Mouse (Mus musculus): ENCODE data around the gene Inava.

Gene Inava

DNA sequence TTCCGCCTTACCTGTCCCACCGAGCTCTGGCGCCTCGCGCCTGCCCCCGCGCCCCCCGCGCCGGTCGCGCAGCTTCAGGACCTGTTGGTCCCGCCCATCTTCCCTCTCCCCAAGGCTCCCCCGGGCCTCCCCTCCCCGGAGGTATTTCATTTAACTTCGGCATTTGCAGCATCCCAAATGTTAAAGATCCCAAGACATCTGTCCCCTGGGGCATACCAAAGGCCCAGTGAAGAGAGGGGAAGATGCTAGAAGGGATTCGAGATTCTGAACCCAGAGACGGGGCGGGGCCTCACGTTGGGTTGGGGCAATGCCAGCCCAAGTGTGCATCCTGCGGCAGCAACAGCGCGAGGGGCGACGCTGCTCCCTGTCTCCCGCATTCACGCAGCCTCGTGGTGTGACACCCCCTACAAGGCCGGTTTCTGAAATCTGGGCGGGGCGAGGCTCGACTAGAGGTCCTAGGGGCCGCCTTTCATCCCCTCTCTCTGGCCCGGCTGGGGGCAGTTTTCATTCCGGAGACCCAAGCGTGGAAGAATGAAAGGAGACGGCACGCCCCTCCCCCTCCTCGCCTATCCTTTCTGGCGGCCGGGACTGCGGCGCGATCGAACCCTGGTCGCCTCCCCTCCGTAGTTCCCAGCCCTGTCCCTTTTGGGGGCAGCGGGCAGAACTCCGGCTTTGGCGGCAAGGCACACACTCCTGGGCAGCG is at the start of gene Inava:
Gene Inava, minus strand, starts transcription at position 373 of the 703 bp plus-strand sequence.
- DNase-seq (ENCODE audit: low spot score in 2 of 2): no peak

DNA sequence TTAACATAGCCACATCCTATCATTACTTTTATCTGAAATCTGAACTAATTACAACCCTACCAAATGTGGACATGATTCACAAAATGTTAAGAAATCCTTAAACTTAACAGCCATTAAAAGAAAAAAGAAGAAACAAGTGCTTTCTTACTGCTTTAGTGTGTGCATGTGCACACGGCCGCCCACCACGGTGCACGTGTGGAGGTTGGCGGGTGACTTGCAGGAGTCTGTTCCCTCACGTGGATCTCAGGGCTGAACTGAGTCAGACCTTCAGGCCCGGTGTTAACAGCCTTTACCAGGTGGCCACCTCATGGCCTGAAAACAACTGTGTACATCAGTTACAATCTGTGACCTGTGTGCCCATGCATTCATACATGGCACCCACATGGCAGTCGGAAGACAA is 43.3 kb upstream of the Inava start:
- DNase-seq (ENCODE audit: low spot score in 2 of 2): no peak

DNA sequence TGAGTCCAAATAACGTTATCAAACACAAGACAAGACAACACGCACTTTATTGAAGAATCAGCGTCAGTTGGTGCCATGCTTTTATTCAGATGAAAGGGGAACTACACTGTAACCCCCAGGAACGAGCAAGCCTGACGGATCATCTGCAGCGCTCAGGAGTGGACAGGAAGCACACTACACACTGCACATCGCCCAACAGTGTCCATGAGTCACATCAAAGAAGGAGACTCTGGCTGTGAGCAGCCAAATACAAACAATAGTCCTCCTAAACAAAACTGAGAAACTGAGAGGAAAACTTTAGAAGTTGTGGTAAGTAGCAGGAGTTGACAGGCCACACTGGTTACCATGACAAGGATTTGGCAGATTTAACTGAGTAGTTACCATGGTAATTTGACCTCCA is 34.2 kb upstream of the Inava start:
- no peak for DNase-seq (ENCODE audit: low spot score in 2 of 2)

DNA sequence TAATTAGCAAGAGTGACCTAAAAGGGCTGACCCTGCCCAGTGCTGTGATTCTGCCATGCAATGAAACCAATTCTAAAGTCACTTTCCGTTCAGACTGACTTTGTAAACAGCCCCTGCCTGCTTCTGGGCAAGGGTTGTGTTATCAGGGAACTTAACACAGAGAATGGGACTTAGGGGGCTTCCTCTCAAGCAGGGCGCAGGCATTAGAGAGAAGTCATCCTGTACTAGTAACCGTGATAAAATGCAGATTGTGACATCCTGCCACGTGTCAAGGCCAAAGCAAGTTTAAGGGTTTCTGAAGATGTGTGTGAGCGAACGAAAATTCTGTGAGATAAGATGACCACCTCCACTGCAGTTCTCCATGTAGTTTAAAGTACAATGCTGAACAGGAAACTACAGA is 32.1 kb upstream of the Inava start:
- no peak for DNase-seq (ENCODE audit: low spot score in 2 of 2)

DNA sequence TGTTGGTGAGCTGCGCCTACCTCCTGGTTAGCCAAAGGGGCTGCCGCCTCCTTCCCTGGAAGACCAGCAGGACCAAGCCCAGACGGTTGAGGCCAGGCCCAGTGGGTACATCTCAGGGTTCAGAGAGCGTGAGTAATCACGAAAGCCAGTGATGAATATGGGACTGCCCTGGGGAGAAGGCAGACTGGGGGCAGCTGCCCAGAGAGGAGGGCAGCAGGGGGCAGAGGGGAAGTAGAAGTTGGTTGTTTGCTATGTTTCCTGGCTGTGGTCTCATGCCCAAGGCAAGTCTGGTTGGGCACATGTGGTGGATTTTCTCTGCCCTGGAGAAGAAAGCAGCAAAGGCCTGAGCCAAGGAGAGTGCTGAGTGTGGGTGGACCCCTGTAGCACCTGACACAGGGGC is 29.3 kb upstream of the Inava start:
- DNase-seq (ENCODE audit: low spot score in 2 of 2): no peak

DNA sequence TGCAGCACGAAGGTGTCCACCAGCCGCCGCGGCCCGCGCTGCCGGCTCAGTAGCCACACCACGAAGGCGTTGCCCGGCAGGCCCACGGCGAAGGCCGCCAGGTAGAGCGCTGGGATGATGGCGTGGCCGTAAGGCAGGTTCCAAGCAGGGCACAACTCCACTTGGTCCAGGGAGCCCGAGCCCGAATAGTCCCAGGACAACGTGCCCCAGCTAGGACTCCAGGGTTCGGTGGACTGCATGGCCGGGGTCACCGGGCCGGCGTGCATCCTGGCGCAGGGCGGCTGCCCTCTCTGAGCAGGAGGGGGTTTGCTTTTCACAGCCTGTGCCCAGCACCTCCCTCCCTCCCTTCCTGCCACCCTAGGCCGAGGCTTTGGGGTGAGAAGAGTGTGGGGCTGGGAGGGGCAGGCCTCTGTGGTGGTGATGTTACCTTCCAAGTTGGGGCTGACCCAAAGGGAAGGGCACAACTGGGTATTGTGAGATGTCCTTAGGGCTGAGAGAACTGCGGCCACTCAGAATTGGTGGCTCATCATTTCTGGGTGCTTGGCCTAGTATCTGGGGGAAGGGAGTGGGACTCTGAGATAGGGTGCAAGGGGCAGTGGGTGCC is 26.7 kb upstream of the Inava start, which contains the start of gene Gpr25:
Gene Gpr25, minus strand, starts transcription at position 239 of the 604 bp plus-strand sequence.
- DNase-seq (ENCODE audit: low spot score in 2 of 2): peak; percentile 21 to 38

DNA sequence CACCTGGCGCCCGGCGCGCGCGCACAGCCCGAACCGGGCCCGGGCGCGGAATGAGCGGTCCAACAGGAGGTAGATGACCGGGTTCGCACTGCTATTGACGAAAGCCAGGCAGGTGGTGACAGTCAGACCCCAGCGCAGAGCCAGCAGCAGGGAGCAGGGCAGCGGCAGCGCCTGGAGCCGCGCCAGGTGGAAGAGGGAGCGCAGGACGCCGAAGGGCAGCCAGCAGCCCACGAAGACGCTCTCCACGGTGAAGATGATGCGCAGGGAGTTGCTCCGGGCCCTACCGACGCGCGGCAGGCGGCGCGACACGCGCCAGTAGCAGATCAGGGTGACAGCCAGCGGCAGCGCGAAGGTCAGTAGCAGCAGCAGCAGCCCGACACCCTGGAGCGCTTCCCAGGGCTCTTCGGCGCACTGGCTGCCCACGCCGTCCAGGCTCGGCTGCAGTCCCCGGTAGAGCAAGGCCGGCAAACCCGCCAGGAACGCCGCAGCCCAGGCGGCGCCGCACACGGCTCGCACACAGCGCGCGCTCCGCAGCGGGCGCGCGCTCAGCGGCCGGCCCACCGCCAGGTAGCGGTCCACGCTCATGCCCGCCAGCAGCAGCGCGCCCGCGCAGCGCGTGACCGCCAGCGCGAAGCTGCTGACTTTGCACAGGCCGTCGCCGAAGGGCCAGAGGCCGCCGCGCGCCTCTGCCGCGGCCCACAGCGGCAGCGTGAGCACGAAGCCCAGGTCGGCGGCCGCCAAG is 26.0 kb upstream of the Inava start:
- peak; percentile 7 to 15 for DNase-seq (ENCODE audit: low spot score in 2 of 2)

DNA sequence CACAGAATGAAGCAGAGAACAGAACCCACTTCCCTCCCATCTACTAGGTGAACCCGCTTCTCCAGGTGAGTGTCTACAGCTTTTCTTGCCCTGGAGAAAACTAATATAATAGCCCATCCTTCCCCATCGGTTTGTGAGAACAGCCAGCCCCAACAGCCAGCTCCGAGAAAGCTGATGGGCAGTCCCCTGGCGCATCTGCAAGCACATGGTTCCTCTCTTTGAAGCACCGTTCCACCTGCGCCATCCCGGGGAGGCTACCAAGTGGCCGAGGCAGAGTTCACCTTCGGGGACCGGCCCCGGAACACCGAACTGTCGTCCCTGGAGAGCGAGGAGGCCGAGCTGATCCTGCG is 25.5 kb upstream of the Inava start:
- DNase-seq (ENCODE audit: low spot score in 2 of 2): no peak

DNA sequence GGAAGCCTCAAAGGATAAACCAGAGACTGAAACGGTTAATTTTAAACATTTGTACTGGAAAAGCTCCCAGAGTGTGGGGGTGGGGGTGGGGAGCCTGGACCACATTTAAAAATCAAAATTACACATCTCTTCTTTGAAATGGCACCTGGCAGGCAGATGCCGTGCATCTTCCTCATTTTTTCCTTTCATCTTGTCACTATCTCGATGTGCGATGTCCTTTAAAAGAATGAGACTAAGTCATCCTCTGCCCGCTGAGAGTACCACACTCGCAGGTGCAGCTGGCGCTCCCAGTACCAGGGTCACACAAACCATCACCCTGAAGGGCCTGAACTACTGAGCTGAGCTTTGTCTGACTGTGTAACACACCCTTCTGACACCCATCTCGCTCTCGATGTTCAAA is 24.4 kb upstream of the Inava start:
- no peak for DNase-seq (ENCODE audit: low spot score in 2 of 2)

DNA sequence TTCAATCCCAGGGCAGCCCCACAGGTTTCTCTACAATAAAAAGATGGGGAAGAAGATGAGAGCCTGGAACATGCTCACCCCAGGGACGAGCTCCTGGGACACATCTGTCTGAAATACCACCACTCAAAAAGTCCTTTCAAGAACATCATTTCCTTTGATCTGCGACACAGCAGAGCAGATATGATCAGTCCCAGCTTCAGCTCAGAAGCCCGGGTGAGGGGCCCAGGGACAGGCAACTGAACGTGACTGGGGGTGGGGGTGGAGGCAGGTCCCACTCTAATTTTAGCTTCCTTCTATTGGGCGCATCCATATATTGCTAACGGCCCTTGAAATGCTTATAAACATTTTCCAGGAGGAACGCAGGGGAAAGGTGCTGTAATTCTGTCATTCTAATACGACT is 21.6 kb upstream of the Inava start:
- no peak for DNase-seq (ENCODE audit: low spot score in 2 of 2)

DNA sequence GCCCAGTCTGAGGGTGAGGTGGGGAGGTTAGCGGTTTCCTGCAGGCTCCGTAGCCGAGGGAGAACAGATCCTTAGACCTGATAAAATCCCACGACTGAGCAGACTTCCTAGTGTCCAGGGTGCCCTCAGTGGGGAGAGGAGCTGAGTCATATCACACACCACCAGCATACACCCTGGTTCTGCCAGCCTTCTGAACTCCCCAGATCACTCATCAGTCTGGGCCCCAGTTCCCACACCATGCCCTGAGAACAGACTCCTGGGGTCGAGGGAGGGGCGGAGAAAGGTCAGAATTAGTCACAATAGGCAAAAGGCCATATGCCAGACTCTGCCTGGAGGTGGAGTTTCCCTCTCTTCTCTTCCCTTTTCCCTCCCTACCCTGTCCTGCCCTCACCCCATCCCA is 21.1 kb upstream of the Inava start:
- DNase-seq (ENCODE audit: low spot score in 2 of 2): no peak

DNA sequence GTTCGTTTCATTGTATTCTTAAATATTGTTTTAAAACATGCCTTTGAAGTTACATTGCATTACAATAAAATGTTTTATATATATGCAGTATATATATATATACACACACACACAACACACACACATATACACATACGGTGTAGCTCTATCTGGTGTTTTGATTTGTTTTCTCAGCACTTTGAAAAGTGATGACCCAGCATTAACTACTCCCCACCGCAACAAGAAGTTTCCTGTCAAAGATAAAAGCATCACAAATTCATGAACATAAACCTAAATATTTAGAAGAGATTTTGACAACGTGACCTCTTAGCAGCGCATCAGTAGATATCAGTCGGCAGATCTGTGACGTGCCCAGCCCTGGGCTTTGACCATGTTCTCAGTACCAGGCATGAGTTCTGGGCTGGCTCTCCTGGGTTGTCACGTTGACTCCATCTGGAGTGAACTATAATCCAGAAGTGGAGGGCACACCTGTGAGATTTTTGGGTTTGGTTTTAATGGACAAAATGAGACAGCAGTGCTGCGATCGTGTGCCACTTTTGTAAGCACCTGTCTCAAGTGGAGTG is 20.5 kb upstream of the Inava start:
- no peak for DNase-seq (ENCODE audit: low spot score in 2 of 2)

DNA sequence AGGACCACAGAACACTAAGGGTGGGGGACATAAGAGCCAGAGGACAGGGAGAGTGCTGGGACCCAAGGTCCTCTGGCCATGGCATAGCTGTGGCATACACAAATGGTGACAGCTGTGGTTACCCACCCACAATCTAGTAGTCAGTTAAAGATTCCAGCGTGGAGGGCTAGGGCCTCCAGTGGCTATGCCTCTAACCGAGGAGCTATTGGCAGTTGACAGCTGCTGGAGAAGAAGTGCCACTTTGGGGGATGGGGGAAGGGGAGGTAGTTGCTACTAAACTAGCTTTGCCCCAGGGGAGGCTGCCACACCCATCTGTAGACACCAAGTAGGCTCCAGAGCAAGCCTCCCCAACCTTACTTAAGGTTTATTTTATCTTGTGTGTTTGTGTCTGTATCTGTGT is 19.4 kb upstream of the Inava start:
- DNase-seq (ENCODE audit: low spot score in 2 of 2): no peak

DNA sequence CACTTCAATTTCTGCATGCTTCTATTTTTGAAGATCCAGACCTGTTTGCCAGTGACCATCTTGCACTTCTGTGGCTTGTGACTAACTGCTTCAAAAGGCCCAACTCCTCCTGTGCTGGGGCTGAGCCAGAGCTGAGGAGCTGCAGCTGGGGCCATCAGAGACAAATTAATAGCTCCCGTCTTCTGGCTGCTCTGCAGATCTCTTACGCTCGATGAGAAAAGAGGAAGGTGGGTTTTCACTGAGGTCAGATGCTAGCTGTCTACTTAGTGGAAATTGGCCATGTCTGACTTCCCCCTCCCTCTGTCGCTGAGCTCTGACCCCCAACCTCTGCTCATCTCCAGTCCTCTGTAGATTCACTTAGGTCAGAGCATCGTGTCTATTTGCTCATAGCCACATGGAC is 15.6 kb upstream of the Inava start:
- no peak for DNase-seq (ENCODE audit: low spot score in 2 of 2)

DNA sequence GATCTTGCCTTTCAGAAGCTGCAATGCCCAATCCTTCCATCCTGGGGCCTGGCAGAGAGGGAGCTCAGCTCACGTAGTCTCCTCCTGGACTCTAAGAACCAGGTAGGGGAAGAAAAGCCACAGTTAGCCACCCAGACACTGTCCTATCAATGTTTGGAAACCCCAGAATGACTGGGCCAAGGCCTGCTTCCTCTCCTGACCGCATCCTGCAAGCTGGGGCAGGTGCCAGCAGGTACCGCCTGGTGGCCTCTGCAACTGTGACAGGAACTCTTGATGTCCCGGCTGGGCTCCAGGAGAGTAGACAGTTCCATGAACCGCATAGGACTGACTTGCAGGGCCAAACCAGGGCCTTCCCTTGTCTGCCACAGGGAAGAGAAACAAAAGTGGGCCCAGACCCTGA is 13.3 kb upstream of the Inava start:
- DNase-seq (ENCODE audit: low spot score in 2 of 2): peak; percentile 41 to 46

DNA sequence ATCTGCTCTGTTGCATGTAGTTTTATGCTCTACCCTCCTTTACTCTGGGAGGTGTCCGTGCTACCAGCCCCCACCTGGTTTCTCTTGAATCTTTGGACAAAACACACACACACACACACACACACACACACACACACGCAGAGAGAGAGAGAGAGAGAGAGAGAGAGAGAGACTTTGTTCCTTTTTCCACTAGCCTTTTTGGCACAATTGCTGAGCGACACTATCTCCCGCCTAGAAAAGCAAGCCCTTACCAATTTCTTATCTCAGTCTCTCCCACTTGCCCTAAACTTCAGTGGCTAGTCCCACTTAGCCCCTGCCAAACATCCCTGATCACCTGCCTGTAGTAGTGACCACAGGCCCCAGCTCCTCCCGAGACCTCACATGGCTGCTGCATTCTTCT is 10.4 kb upstream of the Inava start:
- no peak for DNase-seq (ENCODE audit: low spot score in 2 of 2)

DNA sequence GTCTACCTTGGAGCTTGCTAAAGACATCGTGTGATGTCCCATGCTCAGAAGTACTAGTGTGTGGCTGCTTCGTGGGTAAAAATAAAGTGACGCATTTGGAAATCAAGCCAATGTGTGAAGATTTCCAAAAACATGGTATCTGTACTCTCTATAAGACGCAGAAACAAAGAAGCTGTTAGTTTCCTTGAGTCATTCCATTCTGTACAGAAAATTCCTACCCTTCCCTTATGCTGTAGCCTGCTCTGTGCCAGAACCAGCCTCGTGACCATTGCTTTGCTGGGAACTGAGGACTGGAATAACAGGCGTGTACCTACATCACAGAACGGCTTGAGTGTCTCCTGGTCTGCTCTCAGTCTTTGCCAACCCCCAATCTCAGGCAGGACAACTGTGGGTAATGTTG is 7.7 kb upstream of the Inava start:
- DNase-seq (ENCODE audit: low spot score in 2 of 2): no peak

DNA sequence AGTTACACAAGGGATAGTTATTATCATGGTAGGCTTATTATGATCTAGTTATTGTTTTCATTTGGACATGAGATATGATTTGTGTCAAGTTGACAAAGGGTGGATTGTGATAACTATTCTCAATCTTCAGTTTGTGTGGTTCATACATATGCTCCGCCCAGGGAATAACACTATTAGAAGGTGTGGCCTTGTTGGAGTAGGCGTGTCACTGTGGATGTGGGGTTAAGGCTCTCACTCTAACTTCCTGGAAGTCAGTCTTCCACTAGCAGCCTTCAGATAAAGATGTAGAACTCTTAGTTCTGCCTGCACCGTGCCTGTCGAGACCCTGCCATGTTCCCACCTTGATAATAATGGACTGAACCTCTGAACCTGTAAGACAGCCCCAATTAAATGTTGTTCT is 4.4 kb upstream of the Inava start:
- DNase-seq (ENCODE audit: low spot score in 2 of 2): no peak

DNA sequence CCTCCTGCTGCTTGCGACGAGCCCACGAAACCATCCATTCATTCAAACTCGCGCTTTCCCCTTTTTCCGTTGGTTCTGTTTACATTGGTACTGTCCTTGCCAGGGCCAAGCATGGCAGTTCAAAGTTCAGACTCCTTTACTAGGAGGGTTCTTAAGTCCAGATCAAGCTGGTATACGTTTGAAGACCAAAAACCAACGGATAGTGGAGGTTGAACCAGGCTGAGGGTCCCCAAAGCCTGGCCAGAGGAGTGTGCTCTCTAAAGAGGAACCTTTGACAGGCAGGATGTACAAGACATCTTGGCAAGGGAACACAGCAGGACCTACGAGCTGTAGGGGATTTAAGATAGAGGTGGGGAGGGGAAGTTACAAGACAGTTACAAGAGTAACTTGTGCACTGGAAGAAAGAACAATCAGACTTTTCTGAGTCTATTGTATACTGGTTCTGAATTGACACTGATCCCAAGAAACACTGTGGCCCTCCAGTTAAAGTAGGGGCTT is 580 bp upstream of the Inava start:
- DNase-seq (ENCODE audit: low spot score in 2 of 2): no peak

DNA sequence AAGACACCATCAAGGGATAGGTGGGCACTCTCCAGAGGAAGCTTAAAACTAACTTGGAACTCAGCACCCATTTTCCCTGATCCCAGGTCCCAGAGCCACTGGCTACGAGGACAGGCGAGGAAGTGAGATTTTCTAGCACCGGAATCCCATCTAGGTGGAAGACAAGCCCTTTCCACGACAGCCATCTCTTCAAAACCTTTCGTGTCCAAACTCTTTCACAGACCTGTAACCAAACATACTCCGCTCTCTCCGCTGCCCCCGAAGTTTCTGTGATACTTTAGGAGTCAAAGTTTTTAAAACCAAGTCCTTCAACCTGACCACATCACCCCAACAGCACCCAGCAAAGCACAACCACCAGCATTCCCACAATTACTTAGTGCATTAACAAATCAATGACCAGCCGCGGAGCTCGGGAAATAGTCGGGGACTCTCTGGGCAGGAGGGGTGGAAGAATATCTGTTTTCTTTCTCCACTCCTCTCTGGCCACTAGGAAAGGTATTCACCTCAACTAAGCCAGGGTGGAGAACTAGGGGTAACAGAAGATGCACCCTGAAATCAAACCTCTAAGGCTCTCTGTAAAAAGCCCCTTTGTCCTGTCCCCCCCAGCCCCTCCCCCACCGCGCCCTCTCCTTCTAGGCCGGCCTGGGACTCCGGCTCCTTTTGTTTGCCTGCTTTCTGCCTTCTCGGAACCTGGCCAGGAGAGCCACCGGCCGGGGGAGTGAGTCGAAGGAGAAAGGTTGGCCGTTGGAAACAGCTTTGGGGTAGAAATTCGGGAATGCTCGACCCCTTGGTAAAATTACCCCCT is 876 bp downstream of the Inava start:
- no peak for DNase-seq (ENCODE audit: low spot score in 2 of 2)

DNA sequence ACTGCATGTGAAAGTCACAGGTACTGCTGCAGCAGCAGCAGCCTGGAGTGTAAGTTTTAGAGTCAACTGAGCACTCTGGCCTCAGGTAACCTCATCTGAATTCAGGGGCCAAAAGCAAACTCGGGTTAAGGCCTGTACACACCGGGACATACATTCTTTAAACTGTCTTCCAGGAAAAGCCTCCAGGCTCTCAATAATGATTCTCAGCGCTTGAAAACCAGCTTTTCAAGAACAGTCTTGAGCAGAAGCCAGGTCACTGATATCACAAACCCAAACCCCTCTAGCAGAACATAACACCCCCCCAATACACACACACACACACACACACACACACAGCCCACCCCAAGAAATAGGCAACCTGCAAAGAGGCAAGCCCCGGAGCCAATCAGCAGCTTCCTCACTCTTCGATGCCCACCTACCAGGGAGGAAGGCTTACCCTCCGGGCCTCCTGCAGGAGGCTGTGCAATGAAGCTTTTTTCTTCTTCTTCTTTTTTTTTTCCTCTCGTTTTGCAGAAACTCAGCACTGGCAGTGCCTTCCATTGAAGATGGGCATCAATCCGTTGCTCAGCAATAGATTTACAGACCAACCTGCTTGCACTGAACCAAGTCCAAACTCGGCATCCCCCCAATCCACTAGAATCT is 1.7 kb downstream of the Inava start:
- no peak for DNase-seq (ENCODE audit: low spot score in 2 of 2)
